Mouse (Mus musculus) C2C12 (cell line): ENCODE data around the gene Nup107.

Experiments used
- CEBPB ChIP-seq: IDR thresholded peaks from one replicate; pipeline ENCODE4 v1.6.1; 2011; ENCODE audit warnings: low read depth, mild to moderate bottlenecking, control low read depth, moderate library complexity
- CTCF ChIP-seq: IDR thresholded peaks from one replicate; pipeline ENCODE4 v1.5.1; 2011; ENCODE audit not compliant: control insufficient read depth, insufficient read depth, insufficient read length
- FOSL1 ChIP-seq: IDR thresholded peaks from one replicate; pipeline ENCODE4 v1.8.0; 2011; ENCODE audit warnings: mild to moderate bottlenecking, low read length; ENCODE audit not compliant: poor library complexity, insufficient read depth, severe bottlenecking
- MAX ChIP-seq: IDR thresholded peaks from one replicate; pipeline ENCODE4 v1.6.1; 2011; ENCODE audit warnings: mild to moderate bottlenecking, control low read depth
- MYOG ChIP-seq: IDR thresholded peaks from one replicate; pipeline ENCODE4 v1.6.1; 2011; ENCODE audit not compliant: control insufficient read depth, insufficient read length; ENCODE audit errors: extremely low read depth
- USF1 ChIP-seq: IDR thresholded peaks from one replicate; pipeline ENCODE4 v1.6.1; 2011; ENCODE audit warnings: low read depth, mild to moderate bottlenecking, control low read depth, moderate library complexity

DNA sequence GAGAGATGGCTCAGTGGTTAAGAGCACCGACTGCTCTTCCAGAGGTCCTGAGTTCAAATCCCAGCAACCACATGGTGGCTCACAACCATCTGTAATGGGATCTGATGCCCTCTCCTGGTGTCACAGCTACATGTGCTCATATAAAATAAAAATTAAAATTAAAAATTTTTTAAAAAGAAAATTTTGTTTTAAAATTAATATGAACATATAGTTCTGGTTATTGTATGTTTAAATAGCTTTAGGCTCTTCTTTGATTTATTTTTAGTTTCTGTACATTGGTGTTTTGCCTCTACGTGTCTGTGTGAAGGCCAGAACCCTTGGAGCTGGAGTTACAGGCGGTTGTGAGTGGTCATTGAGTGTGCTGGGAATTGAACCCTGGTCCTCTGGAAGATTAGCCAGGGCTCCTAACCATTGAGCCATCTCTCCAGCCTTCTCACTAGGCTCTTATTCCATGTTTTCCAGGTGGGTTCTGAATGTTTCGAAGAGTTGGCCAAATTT, 65.6 kb downstream of the Nup107 start:
- TF ChIP-seq MYOG (no peak), USF1 (no peak), MAX (no peak), CTCF (no peak), CEBPB (no peak), FOSL1 (no peak)
